Mouse (Mus musculus): ENCODE results near the gene Gpx6. TPM values are rescaled to one million over a fixed set of nuclear protein-coding genes. Genes with fewer than 3 reads are reported as not detected.

Gpx6 gene
- polyA plus RNA-seq (2012; rRNA removed) = not detected in 2 replicates

GRCm38 (mm10) chr13:21311926-21312325 lies at the start of gene Gpx6:
Gpx6 (plus strand) TSS chr13:21312125.
- no peak for DNase-seq (ENCODE audit: low spot score)

GRCm38 (mm10) chr13:21262787-21263461 lies 49.0 kb upstream of the Gpx6 start:
- DNase-seq (ENCODE audit: low spot score) = no peak

GRCm38 (mm10) chr13:21263910-21264309 lies 48.0 kb upstream of the Gpx6 start:
- no peak for DNase-seq (ENCODE audit: low spot score)

GRCm38 (mm10) chr13:21264366-21264765 lies 47.6 kb upstream of the Gpx6 start:
- no peak for DNase-seq (ENCODE audit: low spot score)

- DNase-seq (ENCODE audit: low spot score) = no peak
These were observed 46.2 kb upstream of the Gpx6 start for GRCm38 (mm10) chr13:21265736-21266135.

GRCm38 (mm10) chr13:21267541-21267940 lies 44.4 kb upstream of the Gpx6 start:
- DNase-seq (ENCODE audit: low spot score) = no peak

- DNase-seq (ENCODE audit: low spot score) = no peak
These were observed 43.7 kb upstream of the Gpx6 start for GRCm38 (mm10) chr13:21268262-21268661.

- no peak for DNase-seq (ENCODE audit: low spot score)
These were observed 36.7 kb upstream of the Gpx6 start for GRCm38 (mm10) chr13:21275021-21275814.

- no peak for DNase-seq (ENCODE audit: low spot score)
These were observed 35.9 kb upstream of the Gpx6 start for GRCm38 (mm10) chr13:21275815-21276550.

GRCm38 (mm10) chr13:21276551-21276950 lies 35.4 kb upstream of the Gpx6 start:
- DNase-seq (ENCODE audit: low spot score) = no peak

- no peak for DNase-seq (ENCODE audit: low spot score)
These were observed 32.8 kb upstream of the Gpx6 start for GRCm38 (mm10) chr13:21279076-21279475.

GRCm38 (mm10) chr13:21279559-21279958 lies 32.4 kb upstream of the Gpx6 start:
- peak; percentile 24 for DNase-seq (ENCODE audit: low spot score)

- no peak for DNase-seq (ENCODE audit: low spot score)
These were observed 19.3 kb upstream of the Gpx6 start, which contains the start of gene Gpx5 for GRCm38 (mm10) chr13:21292631-21293030. Gpx5 (minus strand) TSS chr13:21292731.

GRCm38 (mm10) chr13:21298557-21298956 lies 13.4 kb upstream of the Gpx6 start:
- DNase-seq (ENCODE audit: low spot score) = no peak

- DNase-seq (ENCODE audit: low spot score) = no peak
These were observed 7.3 kb upstream of the Gpx6 start for GRCm38 (mm10) chr13:21304483-21305066.

GRCm38 (mm10) chr13:21309788-21310187 lies 2.1 kb upstream of the Gpx6 start:
- no peak for DNase-seq (ENCODE audit: low spot score)

GRCm38 (mm10) chr13:21312854-21313253 lies 929 bp downstream of the Gpx6 start:
- no peak for DNase-seq (ENCODE audit: low spot score)

GRCm38 (mm10) chr13:21313903-21314302 lies 2.0 kb downstream of the Gpx6 start:
- DNase-seq (ENCODE audit: low spot score) = no peak

GRCm38 (mm10) chr13:21320262-21320661 lies 8.3 kb downstream of the Gpx6 start:
- DNase-seq (ENCODE audit: low spot score) = no peak

GRCm38 (mm10) chr13:21321890-21322494 lies 10.1 kb downstream of the Gpx6 start:
- no peak for DNase-seq (ENCODE audit: low spot score)

- DNase-seq (ENCODE audit: low spot score) = no peak
These were observed 10.8 kb downstream of the Gpx6 start for GRCm38 (mm10) chr13:21322509-21323375.
